Mouse (Mus musculus): ENCODE measurements at regions not wholly inside any gene's neighbourhood (a gene's known extent, or its start where the extent isn't known, plus 50 kb on each side); places are given as distances from the start of the nearest gene placed in this dataset.

- DNase-seq (ENCODE audit: low spot score), result no peak
Measured at GRCm38 (mm10) chr3:61849317-61849716, 483.6 kb upstream of the B430305J03Rik start.

GRCm38 (mm10) chr3:61846703-61847102 lies 481.0 kb upstream of the B430305J03Rik start:
- DNase-seq (ENCODE audit: low spot score), result no peak

- peak; percentile 9 for DNase-seq (ENCODE audit: low spot score)
Measured at GRCm38 (mm10) chr3:61839355-61840009, 473.7 kb upstream of the B430305J03Rik start.

GRCm38 (mm10) chr3:61816807-61817206 lies 451.1 kb upstream of the B430305J03Rik start:
- DNase-seq (ENCODE audit: low spot score), result no peak

- DNase-seq (ENCODE audit: low spot score), result no peak
Measured at GRCm38 (mm10) chr3:61796021-61796420, 430.3 kb upstream of the B430305J03Rik start.

GRCm38 (mm10) chr3:61790674-61791073 lies 424.9 kb upstream of the B430305J03Rik start:
- no peak for DNase-seq (ENCODE audit: low spot score)

All from ovary, postnatal 14 days (tissue).